Mouse (Mus musculus): Measurements from ENCODE around the gene Sept6. TPM values are rescaled to one million over a fixed set of nuclear protein-coding genes. Genes with fewer than 3 reads are reported as not detected.

The Sept6 gene
- total and polyA plus RNA-seq, 3 experiments, result 94.1 to 180 (median 98.8) TPM

DNA sequence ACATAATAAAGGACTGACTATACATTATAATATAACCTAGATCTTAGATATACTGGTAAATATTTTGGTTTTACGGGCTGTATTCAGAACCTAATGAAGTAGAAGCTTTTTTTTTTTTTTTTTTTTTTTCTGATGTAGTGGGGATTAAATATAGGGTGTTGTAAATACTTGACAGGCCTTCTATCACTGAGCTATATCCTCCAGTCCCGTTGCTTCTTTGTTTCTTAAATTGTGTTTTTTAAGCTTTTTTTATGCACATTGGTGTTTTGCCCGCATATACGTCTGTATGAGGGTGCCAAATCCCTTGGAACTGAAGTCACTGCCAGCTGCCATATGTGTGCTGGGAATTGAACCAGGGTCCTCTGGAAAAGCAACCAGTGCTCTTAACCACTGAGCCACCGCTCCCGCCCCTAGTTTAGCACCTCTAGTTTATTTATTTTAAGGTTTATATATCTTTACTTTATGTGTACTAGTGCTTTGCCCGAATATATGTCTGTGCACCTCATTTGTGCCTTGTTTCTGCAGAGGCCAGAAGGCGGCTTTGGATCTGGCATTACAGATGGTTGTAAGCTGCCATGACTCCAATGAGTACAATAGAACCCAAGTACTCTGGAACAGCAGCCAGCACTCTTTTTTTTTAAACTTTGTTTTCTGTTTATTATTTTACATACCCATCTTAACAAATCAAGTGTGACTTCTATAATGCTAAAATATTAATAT is 126.8 kb downstream of the Sept6 start:
- dilution Hi-C loops (cut with MboI; ENCODE audit: extremely low pct_ligation_motif_present, extremely low pct_unique_long_range_greater_than_20kb, low sequenced_read_pairs), result no loop called here
- Histone ChIP-seq H3K27ac (ENCODE audit: insufficient read depth, low read depth) (no peak overlapping the region), H3K4me3 (replicated peaks in 1 of 3; ENCODE audit: low read depth in 2 of 3, low read length in 2 of 3, poor library complexity in 1 of 3) (peak overlapping the region in 2 of 3 experiments; percentile 38 to 50), H3K79me2 (replicated peaks; ENCODE audit: control insufficient read depth, extremely low read depth, insufficient read depth, poor library complexity, severe bottlenecking) (peaks cover 18% of the 10 kb centered on the region; the same call in 1 of the 2 replicates), H3K9ac (ENCODE audit: insufficient read depth, low read depth) (no peak overlapping the region; the same call in 1 of the 2 replicates), H3K4me1 (ENCODE audit: control insufficient read depth in 1 of 2, insufficient read depth in 2 of 2) (peaks cover 0 to 8% of the 10 kb centered on the region in 2 experiments; a peak in 2 of 4 replicates), H3K4me2 (ENCODE audit: insufficient read depth, low read depth, poor library complexity, severe bottlenecking) (peak overlapping the region; percentile 56), H3K9me3 (replicated peaks; ENCODE audit: low read length) (no peaks in the 10 kb centered on the region), H3K27me3 (replicated peaks) (no peaks in the 10 kb centered on the region), H3K36me3 (replicated peaks in 1 of 2; ENCODE audit: control insufficient read depth in 1 of 2, insufficient read depth in 1 of 2, low read length in 1 of 2) (peaks cover 0 to 4% of the 10 kb centered on the region in 2 experiments)
- in situ Hi-C loops (cut with MboI; ENCODE audit: low pct_ligation_motif_present, low pct_unique_long_range_greater_than_20kb, low sequenced_read_pairs), result no loop called here
- no peak for TF ChIP-seq ZKSCAN1 (IDR thresholded peaks at IDR 0.05; ENCODE audit: borderline replicate concordance, low read depth, low read length)
- TF ChIP-seq ZNF384 (IDR thresholded peaks at IDR 0.05; ENCODE audit: low read depth, low read length), result peak; percentile 44
- TF ChIP-seq RAD21 (IDR thresholded peaks at IDR 0.05; ENCODE audit: low read depth, low read length), result no peak
- DNase-seq (ENCODE audit: extremely low read depth), result no peak

DNA sequence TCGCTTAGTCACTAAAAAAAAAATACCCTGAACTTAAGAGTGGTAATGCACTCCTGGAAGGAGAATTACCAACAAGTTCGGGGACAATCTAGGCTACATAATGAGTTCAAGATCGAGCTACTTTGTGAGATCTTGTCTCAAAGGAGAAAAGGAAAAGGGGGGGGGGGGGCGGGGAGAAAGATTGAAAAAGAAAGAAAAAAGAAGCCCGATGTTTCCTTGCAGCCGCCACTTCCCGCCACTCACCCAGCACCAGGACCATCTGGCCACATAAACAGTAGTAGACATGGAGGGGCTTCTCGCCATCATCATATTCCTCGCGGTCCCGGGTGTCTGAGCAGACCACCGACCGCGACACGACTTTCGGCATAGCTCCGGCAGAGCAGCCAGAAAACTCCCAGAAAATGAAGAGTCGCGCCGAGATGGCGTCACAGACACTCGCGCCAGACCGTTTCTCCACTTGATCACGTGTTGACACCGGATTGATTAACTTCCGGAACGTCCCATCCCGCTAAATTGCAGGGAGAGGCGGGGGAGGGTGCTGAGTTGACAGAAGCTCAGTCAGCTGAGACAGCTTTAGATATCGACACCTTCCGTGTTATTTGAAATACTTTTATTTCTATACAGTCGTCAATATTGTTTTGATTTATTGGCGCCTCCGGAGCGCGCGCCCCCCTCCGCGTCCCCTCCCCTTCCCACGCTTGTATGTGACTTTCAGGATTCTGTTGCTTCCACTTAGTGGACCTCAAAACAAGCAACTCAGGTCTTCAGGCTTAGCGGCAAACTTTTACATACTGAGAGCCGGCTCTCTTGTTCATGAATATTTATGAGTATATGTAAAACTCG is 127.6 kb downstream of the Sept6 start:
- Histone ChIP-seq H3K27ac (ENCODE audit: insufficient read depth, low read depth) (peak overlapping the region; percentile 48; the same call in 1 of the 2 replicates), H3K4me3 (replicated peaks in 1 of 3; ENCODE audit: low read depth in 2 of 3, low read length in 2 of 3, poor library complexity in 1 of 3) (peak overlapping the region; percentile 47 to 76 (median 50)), H3K79me2 (replicated peaks; ENCODE audit: control insufficient read depth, extremely low read depth, insufficient read depth, poor library complexity, severe bottlenecking) (peaks cover 18% of the 10 kb centered on the region; the same call in 1 of the 2 replicates), H3K9me3 (replicated peaks; ENCODE audit: low read length) (no peaks in the 10 kb centered on the region), H3K9ac (ENCODE audit: insufficient read depth, low read depth) (peak overlapping the region; percentile 78), H3K27me3 (replicated peaks) (no peaks in the 10 kb centered on the region), H3K36me3 (replicated peaks in 1 of 2; ENCODE audit: control insufficient read depth in 1 of 2, insufficient read depth in 1 of 2, low read length in 1 of 2) (peaks cover 0 to 6% of the 10 kb centered on the region in 2 experiments), H3K4me2 (ENCODE audit: insufficient read depth, low read depth, poor library complexity, severe bottlenecking) (peak overlapping the region; percentile 21; the same call in 1 of the 2 replicates), H3K4me1 (ENCODE audit: control insufficient read depth in 1 of 2, insufficient read depth in 2 of 2) (peaks cover 0 to 8% of the 10 kb centered on the region in 2 experiments; a peak in 2 of 4 replicates)
- in situ Hi-C loops (cut with MboI; ENCODE audit: low pct_ligation_motif_present, low pct_unique_long_range_greater_than_20kb, low sequenced_read_pairs) (no loop called here), dilution Hi-C loops (cut with MboI; ENCODE audit: extremely low pct_ligation_motif_present, extremely low pct_unique_long_range_greater_than_20kb, low sequenced_read_pairs) (no loop called here)
- peak; percentile 83 for DNase-seq (ENCODE audit: extremely low read depth)
- TF ChIP-seq ZKSCAN1 (IDR thresholded peaks at IDR 0.05; ENCODE audit: borderline replicate concordance, low read depth, low read length) (no peak), USF2 (conservative IDR thresholded peaks at IDR 0.05; ENCODE audit: low read depth, low read length) (peak; percentile 77), IRF4 (IDR thresholded peaks at IDR 0.05; ENCODE audit: low read depth, low read length) (no peak), TCF12 (IDR thresholded peaks at IDR 0.05; ENCODE audit: low read depth, low read length) (0 out of 2 replicates have a peak, but pooled peaks have one; percentile 25), SMC3 (IDR thresholded peaks at IDR 0.05; ENCODE audit: low read depth, low read length) (no peak), JUND (conservative IDR thresholded peaks at IDR 0.05; ENCODE audit: low read depth, low read length) (no peak), POLR2A (IDR thresholded peaks at IDR 0.05; ENCODE audit: low read depth, low read length) (peak; percentile 44; the same call in 1 of the 2 replicates), MAFK (IDR thresholded peaks at IDR 0.05; ENCODE audit: insufficient replicate concordance, low read length) (peak; percentile 61; the same call in 1 of the 2 replicates), UBTF (IDR thresholded peaks at IDR 0.05; ENCODE audit: low read depth, low read length) (no peak), KAT2A (IDR thresholded peaks at IDR 0.05; ENCODE audit: insufficient replicate concordance, low read length) (no peak), MAZ (IDR thresholded peaks at IDR 0.05; ENCODE audit: low read depth, low read length) (no peak), CHD2 (IDR thresholded peaks at IDR 0.05; ENCODE audit: low read length) (no peak), TBP (conservative IDR thresholded peaks at IDR 0.05; ENCODE audit: low read depth, low read length) (no peak; the same call in 1 of the 2 replicates), JUN (IDR thresholded peaks at IDR 0.05; ENCODE audit: insufficient read depth, low read depth, low read length) (no peak), RAD21 (IDR thresholded peaks at IDR 0.05; ENCODE audit: low read depth, low read length) (no peak), ETS1 (conservative IDR thresholded peaks at IDR 0.05; ENCODE audit: low read depth, low read length) (peak; percentile 30; the same call in 1 of the 2 replicates), POLR2AphosphoS2 (IDR thresholded peaks at IDR 0.05; ENCODE audit: low read depth, low read length) (no peak), PAX5 (IDR thresholded peaks at IDR 0.05; ENCODE audit: low read length) (no peak), ELF1 (IDR thresholded peaks at IDR 0.05; ENCODE audit: low read depth, low read length) (peak; percentile 62), MEF2A (IDR thresholded peaks at IDR 0.05; ENCODE audit: borderline replicate concordance, low read depth, low read length) (no peak), MAX (IDR thresholded peaks at IDR 0.05; ENCODE audit: low read length) (peak; percentile 67; the same call in 1 of the 2 replicates), GABPA (IDR thresholded peaks at IDR 0.05; ENCODE audit: insufficient replicate concordance, low read depth, low read length) (no peak), NRF1 (IDR thresholded peaks at IDR 0.05; ENCODE audit: low read depth, low read length) (no peak), CTCF (conservative IDR thresholded peaks at IDR 0.05 in 1 of 2, IDR thresholded peaks at IDR 0.05 in 1 of 2; ENCODE audit: low read depth in 2 of 2, low read length in 2 of 2) (no peak), ZC3H11A (IDR thresholded peaks at IDR 0.05; ENCODE audit: low read depth, low read length) (no peak), RCOR1 (conservative IDR thresholded peaks at IDR 0.05; ENCODE audit: low read depth, low read length) (no peak), HCFC1 (IDR thresholded peaks at IDR 0.05; ENCODE audit: low read depth, low read length) (peak; percentile 72)

All from CH12.LX (cell line).